Mouse (Mus musculus) lung, adult 2 months (tissue): ENCODE results near the gene Plscr5. TPM values are rescaled to one million over a fixed set of nuclear protein-coding genes. Genes with fewer than 3 reads are reported as not detected.

Source experiments
- DNase-seq: peaks from one replicate; pipeline ENCODE4 v3.0.0; 2022
- H3K4me1 ChIP-seq: fragments of 200-500 bp; 2 replicates; pipeline ENCODE4 v1.6.1; 2011; ENCODE audit warnings: low read length; ENCODE audit not compliant: control insufficient read depth, insufficient read depth
- H3K4me3 ChIP-seq: fragments of 200-500 bp; replicated peaks from 2 replicates; pipeline ENCODE3; 2011; ENCODE audit warnings: low read depth, mild to moderate bottlenecking, control low read depth, low read length; ENCODE audit errors: extremely low read depth
- CTCF ChIP-seq: fragments of 200-500 bp; IDR thresholded peaks from 2 replicates; pipeline ENCODE4 v1.5.1; 2011; ENCODE audit warnings: mild to moderate bottlenecking, low read length, control low read depth; ENCODE audit not compliant: insufficient read depth
- POLR2A ChIP-seq: fragments of 200-500 bp; IDR thresholded peaks from 2 replicates; pipeline ENCODE4 v1.6.1; 2011; ENCODE audit warnings: low read depth, mild to moderate bottlenecking, control low read depth, low read length, borderline replicate concordance; ENCODE audit errors: extremely low read depth
- WGBS: fragments of 180-500 bp; shearing (Covaris S2); methylation state at CpG from one replicate; pipeline ENCODE4 v1.1.7; 2018; 5-methylcytosine and 5-hydroxymethylcytosine counted together
- polyA plus RNA-seq: library from polyadenylated mRNA; depleted of rRNA; stranded (reverse); fragments of >200 nt; gene quantifications from 2 replicates; pipeline ENCODE4 v1.2.3, GENCODE M21; 2012; rRNA removed

Gene Plscr5
- polyA plus RNA-seq, 1 experiment, result not detected

DNA sequence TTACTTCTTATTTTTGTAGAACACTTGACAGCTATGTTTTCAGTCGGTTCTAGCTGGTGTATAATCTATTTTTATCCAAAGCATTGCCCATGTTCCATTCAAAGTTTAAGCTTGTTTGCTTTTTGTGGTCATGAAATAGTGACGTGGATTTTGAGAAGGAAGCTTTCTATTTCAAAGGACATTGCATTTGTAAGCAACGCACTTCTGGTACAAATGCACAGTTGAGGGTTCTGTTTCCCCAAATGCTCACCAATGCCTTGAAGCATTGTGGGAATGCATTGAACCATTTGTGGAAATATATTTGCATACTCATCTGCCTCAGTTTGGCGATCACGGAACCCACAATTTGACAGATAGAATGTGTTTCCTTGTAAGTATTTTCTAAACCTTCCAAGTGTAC lies 60.0 kb downstream of the Plscr5 start:
- Histone ChIP-seq H3K4me1 (peaks cover 16% of the 10 kb centered on the region), H3K4me3 (peak overlapping the region; percentile 45)
- WGBS, result 43% methylated on average over 5 of the region's 5 CpGs
- TF ChIP-seq POLR2A (no peak), CTCF (no peak)
- no peak for DNase-seq

DNA sequence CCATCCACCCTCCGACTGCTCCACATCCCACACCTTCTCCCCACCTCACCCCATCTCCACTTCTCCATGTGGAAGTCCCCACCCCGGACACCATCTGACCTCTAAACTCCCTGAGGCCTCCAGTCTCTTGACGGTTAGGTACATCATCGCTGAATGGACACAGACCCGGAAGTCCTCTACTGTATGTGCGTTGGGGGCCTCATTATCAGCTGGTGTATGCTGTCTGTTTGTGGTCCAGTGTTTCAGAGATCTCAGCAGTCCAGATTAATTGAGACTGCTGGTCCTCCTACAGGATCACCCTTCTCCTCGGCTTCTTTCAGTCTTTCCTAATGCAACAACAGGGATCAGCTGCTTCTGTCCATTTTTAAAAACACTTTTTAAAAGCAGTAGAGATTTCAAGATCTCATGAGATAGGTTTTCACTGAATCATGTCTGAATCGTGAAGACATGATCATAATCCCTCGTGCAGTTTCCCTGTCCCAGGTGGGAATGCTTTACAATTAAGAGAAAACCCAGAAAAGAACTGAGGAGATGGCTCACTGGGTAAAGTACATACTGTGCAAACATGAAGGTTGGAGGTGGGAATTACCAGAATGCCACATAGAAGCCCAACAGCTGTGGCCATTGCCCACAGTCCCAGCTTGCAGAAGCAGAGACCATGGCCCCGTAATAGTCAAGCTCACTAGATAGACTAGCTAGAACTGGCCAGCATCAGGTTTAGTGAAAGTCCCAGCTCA lies 61.0 kb downstream of the Plscr5 start:
- WGBS, result 78% methylated on average over 10 of the region's 10 CpGs
- Histone ChIP-seq H3K4me3 (no peak overlapping the region), H3K4me1 (peaks cover 14% of the 10 kb centered on the region)
- DNase-seq, result no peak
- TF ChIP-seq CTCF (no peak), POLR2A (no peak)

Other genes with a start within 250 kb of the Plscr5 start
- 30.0 and 34.1 TPM in 2 replicates for gene Plscr1, start 56.8 kb downstream of the Plscr5 start, polyA plus RNA-seq
- 13.0 and 22.7 TPM in 2 replicates for gene Plscr2, start 82.7 kb downstream of the Plscr5 start, polyA plus RNA-seq
- gene 1700057G04Rik, start 116.4 kb downstream of the Plscr5 start, polyA plus RNA-seq, result not detected in 2 replicates